Mouse (Mus musculus) thymus, adult 2 months (tissue): ENCODE results near the gene Napepld. TPM values are rescaled to one million over a fixed set of nuclear protein-coding genes. Genes with fewer than 3 reads are reported as not detected.
A peak's percentile ranks its signal among the peaks of the same experiment; 100 is the strongest.

Experiments
- DNase-seq: peaks from one replicate; pipeline ENCODE4 v3.0.0; 2021
- H3K27ac ChIP-seq: fragments of 200-500 bp; 2 replicates; pipeline ENCODE4 v1.5.1; 2012; ENCODE audit warnings: low read length, control low read depth; ENCODE audit not compliant: control insufficient read depth, insufficient read depth
- H3K27me3 ChIP-seq: fragments of 200-500 bp; 2 replicates; pipeline ENCODE4 v1.6.1; 2012; ENCODE audit warnings: mild to moderate bottlenecking, low read length, moderate library complexity, mixed read lengths; ENCODE audit not compliant: control insufficient read depth, insufficient read depth
- H3K36me3 ChIP-seq: fragments of 200-500 bp; 2 replicates; pipeline ENCODE4 v1.6.1; 2012; ENCODE audit warnings: mild to moderate bottlenecking, low read length, moderate library complexity; ENCODE audit not compliant: control insufficient read depth, insufficient read depth
- H3K4me1 ChIP-seq: fragments of 200-500 bp; replicated peaks from 2 replicates; pipeline ENCODE4 v1.6.1; 2012; ENCODE audit warnings: low read length; ENCODE audit not compliant: control insufficient read depth, insufficient read depth
- H3K4me3 ChIP-seq: fragments of 200-500 bp; 2 replicates; pipeline ENCODE4 v1.5.1; 2012; ENCODE audit warnings: mild to moderate bottlenecking, low read length, control low read depth, moderate library complexity; ENCODE audit not compliant: control insufficient read depth, insufficient read depth
- CTCF ChIP-seq: fragments of 200-500 bp; IDR thresholded peaks from 2 replicates; pipeline ENCODE4 v1.5.1; 2012; ENCODE audit warnings: mild to moderate bottlenecking, control low read depth, low read length, moderate library complexity, borderline replicate concordance; ENCODE audit not compliant: control insufficient read depth, poor library complexity, insufficient read depth; ENCODE audit errors: extremely low read depth
- POLR2A ChIP-seq: fragments of 200-500 bp; IDR thresholded peaks from 2 replicates; pipeline ENCODE4 v1.6.1; 2012; ENCODE audit warnings: mild to moderate bottlenecking, low read length, control low read depth, moderate library complexity; ENCODE audit not compliant: control insufficient read depth, poor library complexity, insufficient read depth; ENCODE audit errors: extremely low read depth
- WGBS: fragments of 180-500 bp; shearing (Covaris S2); methylation state at CpG from one replicate; pipeline ENCODE4 v1.1.7; 2018; 5-methylcytosine and 5-hydroxymethylcytosine counted together
- polyA plus RNA-seq: library from polyadenylated mRNA; depleted of rRNA; stranded (reverse); fragments of >200 nt; gene quantifications from 2 replicates; pipeline ENCODE4 v1.2.3, GENCODE M21; 2012; rRNA removed

The Napepld gene
- polyA plus RNA-seq, result 1.4 and 1.5 TPM in 2 replicates

- H3K27ac ChIP-seq, result no peak within 1 kb of the TSS
- WGBS, result under 1% methylated on average over 59 of the region's 59 CpGs
- peak within 1 kb of the TSS; percentile 74 for H3K4me3 ChIP-seq
- no peaks in the 10 kb centered on the region for H3K36me3 ChIP-seq
- 0 out of 2 replicates have a peak, but pooled peaks cover 3% of the 10 kb centered on the region for H3K4me1 ChIP-seq
- DNase-seq, result peak; percentile 99
- TF ChIP-seq POLR2A (peak; percentile 98), CTCF (peak; percentile 41; the same call in 1 of the 2 replicates)
- no peaks in the 10 kb centered on the region for H3K27me3 ChIP-seq
Observed at GRCm38 (mm10) chr5:21701351-21702008, at the start of gene Napepld. TSS of gene Napepld (minus strand) at chr5:21701396.

GRCm38 (mm10) chr5:21745966-21746365 is 44.8 kb upstream of the Napepld start:
- Histone ChIP-seq H3K4me3 (no peak overlapping the region), H3K27ac (no peak overlapping the region), H3K36me3 (peaks cover 70% of the 10 kb centered on the region), H3K27me3 (no peaks in the 10 kb centered on the region), H3K4me1 (no peaks in the 10 kb centered on the region)
- no peak for TF ChIP-seq POLR2A
- TF ChIP-seq CTCF, result no peak
- no peak for DNase-seq
- WGBS, result 92% methylated on average over 8 of the region's 8 CpGs

GRCm38 (mm10) chr5:21744651-21745050 is 43.5 kb upstream of the Napepld start:
- no peak overlapping the region for H3K4me3 ChIP-seq
- peaks cover 76% of the 10 kb centered on the region for H3K36me3 ChIP-seq
- TF ChIP-seq POLR2A (no peak), CTCF (no peak)
- H3K27me3 ChIP-seq, result no peaks in the 10 kb centered on the region
- H3K4me1 ChIP-seq, result no peaks in the 10 kb centered on the region
- H3K27ac ChIP-seq, result no peak overlapping the region
- no peak for DNase-seq

GRCm38 (mm10) chr5:21743606-21744005 is 42.4 kb upstream of the Napepld start:
- 97% methylated on average over 10 of the region's 10 CpGs for WGBS
- H3K27me3 ChIP-seq, result no peaks in the 10 kb centered on the region
- no peak for TF ChIP-seq POLR2A
- no peak for TF ChIP-seq CTCF
- H3K4me3 ChIP-seq, result no peak overlapping the region
- DNase-seq, result no peak
- peaks cover 74% of the 10 kb centered on the region for H3K36me3 ChIP-seq
- H3K4me1 ChIP-seq, result no peaks in the 10 kb centered on the region
- no peak overlapping the region for H3K27ac ChIP-seq

- no peak for TF ChIP-seq POLR2A
- H3K27me3 ChIP-seq, result no peaks in the 10 kb centered on the region
- no peak overlapping the region for H3K27ac ChIP-seq
- 93% methylated on average over 13 of the region's 13 CpGs for WGBS
- DNase-seq, result no peak
- peaks cover 45% of the 10 kb centered on the region for H3K36me3 ChIP-seq
- H3K4me3 ChIP-seq, result no peak overlapping the region
- H3K4me1 ChIP-seq, result peaks cover 5% of the 10 kb centered on the region
Observed at GRCm38 (mm10) chr5:21739881-21740280, 38.7 kb upstream of the Napepld start.

GRCm38 (mm10) chr5:21739120-21739519 is 37.9 kb upstream of the Napepld start:
- Histone ChIP-seq H3K27me3 (no peaks in the 10 kb centered on the region), H3K4me1 (peaks cover 5% of the 10 kb centered on the region), H3K4me3 (no peak overlapping the region), H3K36me3 (peaks cover 38% of the 10 kb centered on the region), H3K27ac (no peak overlapping the region)
- TF ChIP-seq CTCF, result no peak
- TF ChIP-seq POLR2A, result no peak
- DNase-seq, result no peak
- 95% methylated on average over 11 of the region's 11 CpGs for WGBS

- Histone ChIP-seq H3K4me3 (peak overlapping the region; percentile 89), H3K36me3 (peaks cover 23% of the 10 kb centered on the region), H3K4me1 (peaks cover 5% of the 10 kb centered on the region), H3K27ac (no peak overlapping the region), H3K27me3 (no peaks in the 10 kb centered on the region)
- no peak for DNase-seq
- 10% methylated on average over 10 of the region's 10 CpGs for WGBS
- no peak for TF ChIP-seq POLR2A
- TF ChIP-seq CTCF, result no peak
Observed at GRCm38 (mm10) chr5:21737620-21738019, 36.4 kb upstream of the Napepld start.
